Mouse (Mus musculus) E14TG2a.4 (cell line): Measurements from ENCODE around the gene Ryr3.

Source experiments
- CTCF ChIP-seq: conservative IDR thresholded peaks from 2 replicates; pipeline ENCODE4 v1.5.1; 2014; ENCODE audit warnings: low read length
- NANOG ChIP-seq: IDR thresholded peaks from 2 replicates; pipeline ENCODE4 v1.6.1; 2014; ENCODE audit warnings: borderline replicate concordance, low read length, mixed read lengths
- POU5F1 ChIP-seq: IDR thresholded peaks from 2 replicates; pipeline ENCODE4 v1.6.1; 2014; ENCODE audit warnings: low read length, borderline replicate concordance

DNA sequence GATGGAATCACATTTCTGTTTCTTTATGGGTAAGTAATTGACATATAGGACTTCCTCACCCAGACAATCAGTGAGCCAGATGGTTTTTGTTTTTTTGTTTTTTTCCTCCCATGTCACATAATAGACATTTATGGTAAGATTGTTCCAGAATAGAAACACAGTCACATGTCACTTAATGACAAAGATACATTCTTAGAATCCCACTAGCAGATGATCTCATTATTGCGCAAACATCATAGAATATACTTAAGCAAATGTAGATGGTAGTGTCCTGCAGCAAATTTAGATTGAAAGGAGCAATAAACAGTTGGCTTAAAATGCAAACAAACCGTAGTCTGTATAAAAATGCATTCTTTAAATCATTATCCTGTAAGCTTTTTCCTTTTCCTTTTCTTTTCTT, 161.3 kb downstream of the Ryr3 start:
- TF ChIP-seq CTCF = no peak
- no peak for TF ChIP-seq POU5F1
- TF ChIP-seq NANOG = no peak
